Mouse (Mus musculus): ENCODE measurements around the gene Surf1. TPM values are rescaled to one million over a fixed set of nuclear protein-coding genes. Genes with fewer than 3 reads are reported as not detected.

Gene Surf1
- 54.1 and 63.3 TPM in 2 replicates for polyA plus RNA-seq (2015; fragmentation: Nextera tagmentation; extraction: Ambion mirVana)

GRCm38 (mm10) chr2:26915927-26916728, at the start of gene Surf1, which contains the start of gene Surf2:
TSS of gene Surf1 (minus strand) at chr2:26916530.
TSS of gene Surf2 (plus strand) at chr2:26916367.
- no peaks in the 10 kb centered on the region for H3K9me3 ChIP-seq
- H3K4me1 ChIP-seq, result peaks cover 46% of the 10 kb centered on the region
- peak within 1 kb of the TSS; percentile 97 for H3K4me2 ChIP-seq
- WGBS, result 3% methylated on average over 47 of the region's 47 CpGs
- peaks cover 70% of the 10 kb centered on the region for H3K36me3 ChIP-seq
- no peaks in the 10 kb centered on the region for H3K27me3 ChIP-seq
- ATAC-seq (ENCODE audit: insufficient number of reproducible peaks, insufficient read depth, low FRiP score, low TSS enrichment, low read depth), result 0 out of 2 replicates have a peak, but pooled peaks have one; percentile 21
- H3K27ac ChIP-seq, result peak within 1 kb of the TSS; percentile 74
- peak within 1 kb of the TSS; percentile 85 for H3K9ac ChIP-seq
- H3K4me3 ChIP-seq, result peak within 1 kb of the TSS; percentile 75

- peak overlapping the region; percentile 99 for H3K27ac ChIP-seq
- peak overlapping the region; percentile 83 for H3K4me3 ChIP-seq
- H3K4me1 ChIP-seq, result peaks cover 25% of the 10 kb centered on the region
- H3K27me3 ChIP-seq, result no peaks in the 10 kb centered on the region
- ATAC-seq (ENCODE audit: insufficient number of reproducible peaks, insufficient read depth, low FRiP score, low TSS enrichment, low read depth), result no peak
- H3K4me2 ChIP-seq, result peak overlapping the region; percentile 81
- peaks cover 22% of the 10 kb centered on the region for H3K36me3 ChIP-seq
- H3K9ac ChIP-seq, result peak overlapping the region; percentile 94
- H3K9me3 ChIP-seq, result no peaks in the 10 kb centered on the region
- 14% methylated on average over 14 of the region's 14 CpGs for WGBS
These were observed 48.5 kb upstream of the Surf1 start for GRCm38 (mm10) chr2:26964724-26965370.

- under 1% methylated on average over 50 of the region's 50 CpGs for WGBS
- Histone ChIP-seq H3K27ac (peak within 1 kb of the TSS; percentile 99), H3K9me3 (no peaks in the 10 kb centered on the region), H3K36me3 (peaks cover 26% of the 10 kb centered on the region), H3K27me3 (no peaks in the 10 kb centered on the region), H3K4me2 (peak within 1 kb of the TSS; percentile 81), H3K4me3 (peak within 1 kb of the TSS; percentile 83), H3K4me1 (peaks cover 25% of the 10 kb centered on the region), H3K9ac (peak within 1 kb of the TSS; percentile 94)
- ATAC-seq (ENCODE audit: insufficient number of reproducible peaks, insufficient read depth, low FRiP score, low TSS enrichment, low read depth), result peak; percentile 92
These were observed 47.8 kb upstream of the Surf1 start, which contains the start of gene Rexo4 for GRCm38 (mm10) chr2:26963923-26964723. TSS of gene Rexo4 (minus strand) at chr2:26964386.

- 71% methylated on average over 4 of the region's 4 CpGs for WGBS
These were observed 44.4 kb upstream of the Surf1 start for GRCm38 (mm10) chr2:26960756-26961155.

GRCm38 (mm10) chr2:26957488-26957859, 41.1 kb upstream of the Surf1 start:
- Histone ChIP-seq H3K4me2 (no peak overlapping the region), H3K27me3 (no peaks in the 10 kb centered on the region), H3K36me3 (peaks cover 91% of the 10 kb centered on the region), H3K4me3 (no peak overlapping the region), H3K9me3 (no peaks in the 10 kb centered on the region), H3K9ac (no peak overlapping the region), H3K27ac (no peak overlapping the region), H3K4me1 (peaks cover 11% of the 10 kb centered on the region)
- ATAC-seq (ENCODE audit: insufficient number of reproducible peaks, insufficient read depth, low FRiP score, low TSS enrichment, low read depth), result no peak
- WGBS, result 81% methylated on average over 2 of the region's 2 CpGs

More at GRCm38 (mm10) chr2:26960756-26961155, 44.4 kb upstream of the Surf1 start:
- H3K27me3 ChIP-seq, result no peaks in the 10 kb centered on the region
- no peaks in the 10 kb centered on the region for H3K9me3 ChIP-seq
- H3K9ac ChIP-seq, result no peak overlapping the region
- H3K36me3 ChIP-seq, result peaks cover 58% of the 10 kb centered on the region
- no peak for ATAC-seq (ENCODE audit: insufficient number of reproducible peaks, insufficient read depth, low FRiP score, low TSS enrichment, low read depth)
- H3K4me3 ChIP-seq, result no peak overlapping the region
- H3K4me2 ChIP-seq, result no peak overlapping the region
- H3K4me1 ChIP-seq, result peaks cover 25% of the 10 kb centered on the region
- H3K27ac ChIP-seq, result no peak overlapping the region

- 94% methylated on average over 12 of the region's 12 CpGs for WGBS
- Histone ChIP-seq H3K4me3 (no peak overlapping the region), H3K9me3 (no peaks in the 10 kb centered on the region), H3K27ac (no peak overlapping the region), H3K4me2 (no peak overlapping the region), H3K9ac (no peak overlapping the region), H3K36me3 (peaks cover 92% of the 10 kb centered on the region), H3K27me3 (no peaks in the 10 kb centered on the region), H3K4me1 (peaks cover 6% of the 10 kb centered on the region)
- ATAC-seq (ENCODE audit: insufficient number of reproducible peaks, insufficient read depth, low FRiP score, low TSS enrichment, low read depth), result no peak
These were observed 40.6 kb upstream of the Surf1 start for GRCm38 (mm10) chr2:26956811-26957487.

GRCm38 (mm10) chr2:26954735-26955395, 38.5 kb upstream of the Surf1 start:
- Histone ChIP-seq H3K36me3 (peaks cover 96% of the 10 kb centered on the region), H3K9ac (no peak overlapping the region), H3K27me3 (no peaks in the 10 kb centered on the region), H3K4me1 (no peaks in the 10 kb centered on the region), H3K4me3 (no peak overlapping the region), H3K27ac (no peak overlapping the region), H3K4me2 (no peak overlapping the region), H3K9me3 (no peaks in the 10 kb centered on the region)
- no peak for ATAC-seq (ENCODE audit: insufficient number of reproducible peaks, insufficient read depth, low FRiP score, low TSS enrichment, low read depth)
- 90% methylated on average over 2 of the region's 2 CpGs for WGBS

- Histone ChIP-seq H3K27ac (no peak overlapping the region), H3K36me3 (peaks cover 97% of the 10 kb centered on the region)
These were observed 36.5 kb upstream of the Surf1 start for GRCm38 (mm10) chr2:26952866-26953265.

GRCm38 (mm10) chr2:26952193-26952592, 35.9 kb upstream of the Surf1 start:
- WGBS, result 88% methylated on average over 4 of the region's 4 CpGs
- peaks cover 97% of the 10 kb centered on the region for H3K36me3 ChIP-seq
- no peak overlapping the region for H3K4me3 ChIP-seq

More at GRCm38 (mm10) chr2:26952866-26953265, 36.5 kb upstream of the Surf1 start:
- ATAC-seq (ENCODE audit: insufficient number of reproducible peaks, insufficient read depth, low FRiP score, low TSS enrichment, low read depth), result no peak
- H3K27me3 ChIP-seq, result no peaks in the 10 kb centered on the region
- no peaks in the 10 kb centered on the region for H3K9me3 ChIP-seq
- 82% methylated on average over 8 of the region's 8 CpGs for WGBS
- no peak overlapping the region for H3K4me3 ChIP-seq
- no peak overlapping the region for H3K9ac ChIP-seq
- H3K4me1 ChIP-seq, result no peaks in the 10 kb centered on the region
- H3K4me2 ChIP-seq, result no peak overlapping the region

GRCm38 (mm10) chr2:26951346-26951905, 35.1 kb upstream of the Surf1 start:
- WGBS, result 86% methylated on average over 8 of the region's 8 CpGs

More at GRCm38 (mm10) chr2:26952193-26952592, 35.9 kb upstream of the Surf1 start:
- Histone ChIP-seq H3K9ac (no peak overlapping the region), H3K27ac (no peak overlapping the region), H3K27me3 (no peaks in the 10 kb centered on the region), H3K9me3 (no peaks in the 10 kb centered on the region), H3K4me2 (no peak overlapping the region), H3K4me1 (no peaks in the 10 kb centered on the region)
- ATAC-seq (ENCODE audit: insufficient number of reproducible peaks, insufficient read depth, low FRiP score, low TSS enrichment, low read depth), result no peak

More at GRCm38 (mm10) chr2:26951346-26951905, 35.1 kb upstream of the Surf1 start:
- no peak overlapping the region for H3K4me3 ChIP-seq
- no peaks in the 10 kb centered on the region for H3K4me1 ChIP-seq
- H3K9me3 ChIP-seq, result no peaks in the 10 kb centered on the region
- H3K36me3 ChIP-seq, result peaks cover 97% of the 10 kb centered on the region
- ATAC-seq (ENCODE audit: insufficient number of reproducible peaks, insufficient read depth, low FRiP score, low TSS enrichment, low read depth), result no peak
- H3K4me2 ChIP-seq, result no peak overlapping the region
- H3K27me3 ChIP-seq, result no peaks in the 10 kb centered on the region
- no peak overlapping the region for H3K27ac ChIP-seq
- no peak overlapping the region for H3K9ac ChIP-seq

Measured in embryonic facial prominence, embryonic 13.5 days (tissue).